Mouse (Mus musculus): ENCODE results near the gene Sqstm1. TPM values are rescaled to one million over a fixed set of nuclear protein-coding genes. Genes with fewer than 3 reads are reported as not detected.

Sqstm1 gene
- polyA plus RNA-seq, 1 experiment from 2014 or later: 224 TPM

DNA sequence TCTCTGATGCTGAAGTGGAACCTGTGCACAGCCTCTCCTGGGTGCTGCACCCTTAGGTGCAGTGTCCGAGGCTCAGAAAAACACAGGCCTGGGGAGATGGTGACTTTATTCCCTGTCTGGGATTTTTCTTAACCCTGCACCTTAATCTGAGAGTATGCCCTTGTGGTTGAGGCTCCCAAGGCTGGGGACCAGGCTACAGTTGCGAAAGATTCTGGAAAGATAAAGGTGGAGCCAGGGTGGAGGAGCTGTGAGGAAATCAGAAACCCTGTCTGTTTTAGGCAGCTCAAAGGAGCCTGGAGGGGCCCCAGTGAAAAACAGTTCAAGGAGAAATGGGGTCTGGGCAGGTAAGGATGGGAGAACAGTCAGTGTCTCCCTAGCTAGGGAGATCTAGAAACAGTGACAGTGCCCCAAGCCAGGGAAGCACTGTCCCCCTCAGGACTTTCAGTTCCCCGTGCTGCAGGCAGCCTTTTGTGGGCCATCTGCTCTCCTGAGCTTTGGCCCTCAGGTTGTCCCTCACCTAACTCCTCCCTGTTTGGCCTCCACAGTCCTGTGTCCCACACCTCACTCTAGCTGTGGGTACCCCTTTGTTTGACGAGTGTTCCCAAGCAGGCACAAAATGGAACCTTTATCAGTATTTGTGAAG is 6.2 kb upstream of the Sqstm1 start:
- WGBS: 78% methylated on average over 4 of the region's 4 CpGs
- H3K4me1 ChIP-seq: peaks cover 14% of the 10 kb centered on the region
- H3K27ac ChIP-seq: no peak overlapping the region
- no peak overlapping the region for H3K4me2 ChIP-seq
- no peak overlapping the region for H3K9ac ChIP-seq
- no peaks in the 10 kb centered on the region for H3K9me3 ChIP-seq
- no peaks in the 10 kb centered on the region for H3K36me3 ChIP-seq
- no peak overlapping the region for H3K4me3 ChIP-seq (replicated peaks)
- H3K27me3 ChIP-seq (replicated peaks): no peaks in the 10 kb centered on the region
- no peak for ATAC-seq (ENCODE audit: insufficient read depth, low FRiP score, low read depth)

DNA sequence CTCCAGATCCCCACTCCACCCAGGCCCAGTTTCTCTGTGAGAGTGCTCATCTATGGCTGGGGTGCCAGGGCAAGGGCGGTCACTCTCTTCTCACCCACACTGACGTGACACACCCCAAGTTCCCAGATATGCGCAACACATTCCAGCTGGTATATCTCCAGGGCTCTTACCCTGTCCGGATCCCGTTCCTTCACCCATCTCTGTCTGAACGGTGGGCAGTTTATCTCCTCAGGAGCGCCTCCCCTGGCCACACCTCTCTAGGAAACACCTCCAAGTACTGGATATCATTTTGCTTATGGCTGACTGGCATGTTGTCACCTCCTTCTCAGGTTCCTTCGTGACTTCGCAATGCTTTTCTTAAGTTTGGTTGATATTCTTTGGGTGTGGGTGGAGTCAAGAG is 5.0 kb upstream of the Sqstm1 start:
- no peak for ATAC-seq (ENCODE audit: insufficient read depth, low FRiP score, low read depth)
- Histone ChIP-seq H3K27ac (no peak overlapping the region), H3K9ac (no peak overlapping the region), H3K36me3 (no peaks in the 10 kb centered on the region), H3K27me3 (replicated peaks) (no peaks in the 10 kb centered on the region), H3K9me3 (no peaks in the 10 kb centered on the region), H3K4me2 (0 out of 2 replicates have a peak overlapping the region, but pooled peaks have one; percentile 1), H3K4me1 (peaks cover 19% of the 10 kb centered on the region), H3K4me3 (replicated peaks) (no peak overlapping the region)
- WGBS: 21% methylated on average over 9 of the region's 9 CpGs

DNA sequence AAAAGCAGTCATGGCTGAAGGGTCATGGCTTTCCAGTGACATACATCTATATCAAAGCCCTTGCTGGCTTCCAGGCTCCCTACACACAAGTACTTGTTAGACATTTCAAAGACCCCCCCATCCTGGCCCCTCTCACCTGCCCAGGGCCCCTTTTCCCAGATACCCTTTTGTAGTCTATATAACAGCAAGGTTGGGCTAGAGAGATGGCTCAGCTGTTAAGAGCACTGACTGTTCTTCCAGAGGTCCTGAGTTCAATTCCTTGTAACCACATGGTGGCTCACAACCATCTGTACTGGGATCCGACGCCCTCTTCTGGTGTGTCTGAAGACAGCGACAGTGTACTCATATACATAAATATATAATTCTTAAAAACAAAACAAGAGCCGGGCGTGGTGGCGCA is 4.0 kb upstream of the Sqstm1 start:
- ATAC-seq (ENCODE audit: insufficient read depth, low FRiP score, low read depth): no peak
- no peak overlapping the region for H3K4me2 ChIP-seq
- 93% methylated on average over 6 of the region's 6 CpGs for WGBS
- H3K27ac ChIP-seq: no peak overlapping the region
- no peaks in the 10 kb centered on the region for H3K9me3 ChIP-seq
- H3K27me3 ChIP-seq (replicated peaks): no peaks in the 10 kb centered on the region
- H3K36me3 ChIP-seq: no peaks in the 10 kb centered on the region
- H3K4me3 ChIP-seq (replicated peaks): no peak overlapping the region
- H3K4me1 ChIP-seq: peaks cover 19% of the 10 kb centered on the region
- H3K9ac ChIP-seq: no peak overlapping the region

DNA sequence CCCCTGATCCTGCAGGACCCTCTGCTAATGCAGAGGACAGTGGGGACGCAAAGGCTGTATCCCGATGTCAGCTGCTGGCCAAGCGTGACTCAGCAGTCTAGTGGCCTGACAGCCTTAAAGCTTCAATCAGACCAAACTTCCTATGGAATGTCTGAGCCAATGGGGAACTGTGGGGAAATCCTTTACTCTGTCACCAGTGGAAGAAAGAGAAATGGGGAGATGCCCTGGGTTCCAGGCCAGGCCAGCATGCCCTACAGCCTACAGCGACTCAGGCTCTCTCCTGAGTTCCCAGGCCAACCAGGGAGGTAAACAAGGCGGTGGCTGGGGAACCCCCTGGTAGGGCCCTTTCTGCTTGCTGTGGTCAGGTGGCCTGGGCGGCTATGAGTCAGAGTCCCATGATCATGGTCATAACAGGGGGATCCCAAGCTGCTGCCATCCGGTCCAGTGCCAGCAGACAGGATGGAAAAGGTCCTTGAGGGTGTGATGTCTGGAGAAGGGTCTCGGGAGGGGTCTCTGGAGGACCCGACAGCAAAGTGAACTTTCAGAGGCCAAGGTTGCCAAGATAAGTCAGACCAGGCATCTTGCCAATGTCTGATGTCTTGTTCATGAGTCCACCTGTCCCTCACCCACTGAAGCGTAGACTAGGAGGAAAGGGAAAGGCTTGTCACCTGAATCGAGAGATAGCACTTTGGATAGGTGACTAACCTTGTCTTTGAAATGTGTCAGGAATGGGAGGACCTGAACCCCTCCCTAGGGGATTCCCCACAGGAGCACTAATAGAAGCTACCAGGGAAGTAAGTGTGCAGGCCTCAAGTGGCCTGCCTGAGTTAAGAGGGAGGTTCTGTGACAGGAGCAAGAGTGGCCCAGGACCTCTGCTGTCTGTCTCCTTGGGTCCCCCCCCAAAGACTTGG is 2.5 kb upstream of the Sqstm1 start:
- no peak overlapping the region for H3K9ac ChIP-seq
- no peaks in the 10 kb centered on the region for H3K27me3 ChIP-seq (replicated peaks)
- peak overlapping the region; percentile 41 for H3K27ac ChIP-seq
- ATAC-seq (ENCODE audit: insufficient read depth, low FRiP score, low read depth): peak; percentile 44; the same call in 1 of the 2 replicates
- no peaks in the 10 kb centered on the region for H3K9me3 ChIP-seq
- 0 out of 2 replicates have a peak, but pooled peaks cover under 1% of the 10 kb centered on the region for H3K36me3 ChIP-seq
- WGBS: 49% methylated on average over 11 of the region's 11 CpGs
- peaks cover 24% of the 10 kb centered on the region for H3K4me1 ChIP-seq
- no peak overlapping the region for H3K4me3 ChIP-seq (replicated peaks)
- H3K4me2 ChIP-seq: no peak overlapping the region

DNA sequence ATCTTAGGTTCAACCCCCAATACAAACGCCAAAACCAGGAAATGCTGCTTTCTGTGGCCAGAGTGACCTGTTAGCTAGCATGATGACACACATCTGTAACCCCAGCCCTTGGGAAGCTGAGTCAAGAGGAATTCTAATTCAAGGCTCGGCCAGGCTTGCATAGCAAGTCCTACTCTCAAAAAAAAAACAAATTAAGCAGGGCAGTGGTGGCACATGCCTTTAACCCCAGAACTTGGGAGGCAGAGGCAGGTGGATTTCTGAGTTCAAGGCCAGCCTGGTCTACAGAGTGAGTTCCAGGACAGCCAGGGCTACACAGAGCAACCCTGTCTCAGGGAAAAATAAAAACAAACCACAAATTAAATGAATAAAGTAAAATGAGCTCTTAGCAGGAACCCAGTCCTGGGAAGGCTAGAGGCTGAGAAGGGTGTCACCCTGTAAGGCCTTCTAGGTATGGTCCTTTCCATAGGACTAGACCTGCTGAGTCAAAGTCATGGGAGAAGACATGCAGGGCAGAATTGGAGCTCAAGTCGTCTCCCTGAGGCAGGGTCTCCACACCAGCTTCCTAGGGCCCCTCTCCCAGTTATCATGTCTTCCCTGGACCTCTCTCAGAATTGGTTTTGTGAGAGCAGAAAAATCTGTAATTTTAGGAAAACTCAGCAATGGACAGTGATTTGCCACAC is 1.6 kb upstream of the Sqstm1 start:
- Histone ChIP-seq H3K27me3 (replicated peaks) (no peaks in the 10 kb centered on the region), H3K4me1 (peaks cover 24% of the 10 kb centered on the region), H3K36me3 (peaks cover 10% of the 10 kb centered on the region; the same call in 1 of the 2 replicates), H3K9me3 (no peaks in the 10 kb centered on the region), H3K9ac (no peak overlapping the region), H3K4me2 (no peak overlapping the region), H3K27ac (peak overlapping the region; percentile 41; the same call in 1 of the 2 replicates), H3K4me3 (replicated peaks) (no peak overlapping the region)
- ATAC-seq (ENCODE audit: insufficient read depth, low FRiP score, low read depth): no peak
- WGBS: 69% methylated on average over 3 of the region's 3 CpGs

DNA sequence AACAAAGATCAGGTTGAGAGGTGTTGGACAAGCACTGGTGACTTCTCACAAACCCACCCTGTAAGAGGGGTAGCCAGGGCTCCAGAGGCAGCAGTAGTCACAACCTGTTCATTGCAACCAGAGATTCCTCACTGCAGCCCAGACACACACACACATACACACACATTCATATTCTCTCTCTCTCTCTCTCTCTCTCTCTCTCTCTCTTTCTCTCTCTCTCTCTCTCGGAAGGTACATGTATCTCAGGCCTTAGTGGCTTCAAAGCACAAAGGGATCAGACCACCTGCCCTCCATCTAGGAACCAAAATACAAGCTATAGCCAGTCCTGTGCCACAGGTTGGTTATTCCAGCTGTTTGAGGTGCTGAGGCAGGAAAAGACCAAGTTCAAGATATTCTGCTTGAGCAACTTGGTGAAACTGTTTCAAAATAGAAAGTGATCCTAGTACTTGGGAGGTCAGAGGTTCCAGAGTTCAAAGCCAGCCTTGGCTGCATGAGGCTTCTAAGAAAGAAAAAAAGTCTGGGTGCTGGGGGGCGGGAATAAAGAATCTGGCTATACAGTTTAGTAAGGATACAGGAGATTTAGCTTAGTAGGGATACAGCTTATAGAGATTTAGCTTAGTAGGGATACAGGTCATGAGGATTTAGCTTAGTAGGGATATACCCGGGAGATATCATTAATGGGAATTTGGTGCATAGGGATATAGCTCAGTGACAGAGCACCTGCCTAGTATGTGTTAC is 864 bp upstream of the Sqstm1 start:
- no peak for ATAC-seq (ENCODE audit: insufficient read depth, low FRiP score, low read depth)
- H3K4me2 ChIP-seq: peak overlapping the region; percentile 65
- H3K4me1 ChIP-seq: peaks cover 24% of the 10 kb centered on the region
- H3K36me3 ChIP-seq: peaks cover 17% of the 10 kb centered on the region
- 89% methylated on average over 3 of the region's 3 CpGs for WGBS
- H3K9ac ChIP-seq: no peak overlapping the region
- peak overlapping the region; percentile 99; the same call in 1 of the 2 replicates for H3K27ac ChIP-seq
- H3K9me3 ChIP-seq: no peaks in the 10 kb centered on the region
- no peaks in the 10 kb centered on the region for H3K27me3 ChIP-seq (replicated peaks)
- H3K4me3 ChIP-seq (replicated peaks): peak overlapping the region; percentile 98

DNA sequence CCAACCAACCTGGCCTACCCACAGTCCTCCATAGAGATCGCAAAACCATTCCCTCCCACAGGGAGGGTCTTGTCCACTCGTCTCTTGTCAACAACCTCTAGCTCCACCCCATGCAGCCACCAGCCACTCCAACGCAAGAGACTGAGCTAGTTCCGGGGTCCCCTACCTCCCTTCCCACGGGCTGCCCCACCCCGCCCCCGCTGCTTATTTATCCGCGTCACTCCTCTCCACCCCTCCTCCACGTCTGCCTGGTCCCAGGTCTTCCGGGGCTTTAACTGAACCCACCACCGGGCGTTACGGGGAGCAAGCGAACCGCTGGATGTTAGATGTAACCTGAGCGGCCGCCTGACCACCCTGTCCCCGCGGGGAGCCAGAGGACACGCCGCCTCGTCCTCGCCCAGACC is 524 bp downstream of the Sqstm1 start:
- Histone ChIP-seq H3K36me3 (peaks cover 29% of the 10 kb centered on the region), H3K9ac (peak overlapping the region; percentile 98), H3K9me3 (no peaks in the 10 kb centered on the region), H3K4me2 (peak overlapping the region; percentile 65), H3K4me3 (replicated peaks) (peak overlapping the region; percentile 98), H3K4me1 (peaks cover 15% of the 10 kb centered on the region), H3K27me3 (replicated peaks) (no peaks in the 10 kb centered on the region), H3K27ac (peak overlapping the region; percentile 99)
- ATAC-seq (ENCODE audit: insufficient read depth, low FRiP score, low read depth): peak; percentile 93
- under 1% methylated on average over 24 of the region's 24 CpGs for WGBS

DNA sequence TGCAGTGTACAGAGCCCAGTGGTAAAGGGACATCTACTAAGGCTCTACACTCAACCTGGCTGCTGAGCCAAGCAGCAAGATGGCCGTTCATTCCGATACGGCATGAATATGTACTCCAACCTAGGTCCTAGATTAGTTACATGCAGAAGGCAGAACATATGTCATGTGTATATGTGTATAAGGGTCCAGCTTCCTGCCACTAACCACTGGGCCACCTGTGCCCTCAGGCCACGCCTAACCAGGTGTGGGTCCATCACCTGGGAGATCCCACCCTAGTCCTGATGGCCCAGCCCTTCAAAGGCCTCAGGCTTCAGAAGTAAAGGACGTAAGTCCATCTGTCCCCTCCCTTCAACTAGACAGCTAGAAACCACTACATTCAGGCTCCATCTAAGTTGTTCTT is 2.6 kb downstream of the Sqstm1 start:
- Histone ChIP-seq H3K36me3 (peaks cover 41% of the 10 kb centered on the region), H3K9me3 (no peaks in the 10 kb centered on the region), H3K4me1 (peaks cover 15% of the 10 kb centered on the region), H3K4me3 (replicated peaks) (no peak overlapping the region), H3K27ac (no peak overlapping the region), H3K4me2 (no peak overlapping the region), H3K9ac (no peak overlapping the region), H3K27me3 (replicated peaks) (no peaks in the 10 kb centered on the region)
- no peak for ATAC-seq (ENCODE audit: insufficient read depth, low FRiP score, low read depth)
- 91% methylated on average over 5 of the region's 5 CpGs for WGBS

DNA sequence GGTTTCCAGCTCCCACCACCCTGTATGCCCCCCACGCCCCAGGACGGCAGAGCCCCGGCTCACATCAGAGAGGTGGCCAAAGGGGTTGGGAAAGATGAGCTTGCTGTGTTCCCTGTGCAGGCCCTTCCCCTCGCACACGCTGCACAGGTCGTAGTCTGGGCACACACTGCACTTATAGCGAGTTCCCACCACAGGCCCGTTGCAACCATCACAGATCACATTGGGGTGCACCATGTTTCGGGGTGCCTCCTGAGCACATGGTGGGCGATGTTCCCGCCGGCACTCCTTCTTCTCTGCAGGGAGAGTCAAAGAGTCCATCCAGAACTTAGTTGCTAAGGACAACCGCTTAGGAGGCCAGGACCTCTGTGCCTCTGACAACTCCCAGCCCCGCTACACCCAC is 3.3 kb downstream of the Sqstm1 start:
- no peaks in the 10 kb centered on the region for H3K9me3 ChIP-seq
- H3K4me1 ChIP-seq: peaks cover 10% of the 10 kb centered on the region
- no peaks in the 10 kb centered on the region for H3K27me3 ChIP-seq (replicated peaks)
- no peak for ATAC-seq (ENCODE audit: insufficient read depth, low FRiP score, low read depth)
- H3K36me3 ChIP-seq: peaks cover 46% of the 10 kb centered on the region
- no peak overlapping the region for H3K9ac ChIP-seq
- WGBS: 94% methylated on average over 14 of the region's 14 CpGs
- H3K4me3 ChIP-seq (replicated peaks): no peak overlapping the region
- no peak overlapping the region for H3K27ac ChIP-seq
- H3K4me2 ChIP-seq: no peak overlapping the region

DNA sequence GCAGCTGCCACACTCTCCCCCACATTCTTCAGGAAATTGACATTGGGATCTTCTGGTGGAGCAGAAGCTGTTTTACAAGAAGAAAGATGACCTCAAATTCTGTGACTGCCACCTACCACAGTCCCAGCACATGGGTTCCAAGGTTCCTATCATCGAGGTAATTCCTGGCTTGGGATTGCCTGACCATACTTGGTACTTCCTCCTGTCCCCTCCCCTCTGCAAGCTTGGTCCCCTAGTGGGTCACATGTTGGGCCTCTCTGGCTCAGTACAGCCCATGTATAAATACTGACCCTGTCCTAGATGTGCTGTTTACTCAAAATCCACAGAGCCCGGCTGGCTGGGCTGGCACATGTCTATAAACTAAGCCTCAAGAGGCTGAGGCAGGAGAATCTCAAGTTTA is 4.6 kb downstream of the Sqstm1 start:
- Histone ChIP-seq H3K27ac (no peak overlapping the region), H3K9me3 (no peaks in the 10 kb centered on the region), H3K4me2 (no peak overlapping the region), H3K36me3 (peaks cover 59% of the 10 kb centered on the region), H3K4me1 (peaks cover 8% of the 10 kb centered on the region), H3K9ac (no peak overlapping the region), H3K27me3 (replicated peaks) (no peaks in the 10 kb centered on the region), H3K4me3 (replicated peaks) (no peak overlapping the region)
- WGBS: 80% methylated on average over 2 of the region's 2 CpGs
- ATAC-seq (ENCODE audit: insufficient read depth, low FRiP score, low read depth): no peak

DNA sequence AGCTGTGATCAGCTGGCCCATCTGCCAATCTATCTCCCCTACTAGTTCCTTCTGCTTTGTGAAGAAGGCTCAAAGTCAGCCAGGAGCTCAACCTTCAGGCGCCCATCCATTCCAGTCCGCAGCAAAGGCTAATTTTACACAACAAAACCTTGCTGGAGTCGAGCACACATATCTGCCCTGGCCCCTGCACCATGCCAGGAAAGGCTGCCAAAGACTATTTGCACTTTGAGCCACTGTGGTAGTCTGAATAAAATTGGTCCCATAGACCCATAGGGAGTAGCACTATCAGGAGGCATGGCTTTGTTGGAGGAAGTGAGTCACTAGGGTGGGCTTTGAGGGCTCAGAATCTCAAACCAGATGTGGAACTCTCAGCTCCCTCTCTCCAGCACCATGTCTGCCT is 5.2 kb downstream of the Sqstm1 start:
- Histone ChIP-seq H3K27ac (no peak overlapping the region), H3K36me3 (peaks cover 65% of the 10 kb centered on the region), H3K4me2 (no peak overlapping the region), H3K9ac (no peak overlapping the region), H3K4me3 (replicated peaks) (no peak overlapping the region), H3K9me3 (no peaks in the 10 kb centered on the region), H3K27me3 (replicated peaks) (no peaks in the 10 kb centered on the region), H3K4me1 (0 out of 2 replicates have a peak, but pooled peaks cover 5% of the 10 kb centered on the region)
- WGBS: 92% methylated on average over 3 of the region's 3 CpGs
- no peak for ATAC-seq (ENCODE audit: insufficient read depth, low FRiP score, low read depth)

All from stomach, embryonic 15.5 days (tissue).